Mouse (Mus musculus) spleen, adult 2 months (tissue): ENCODE results near the gene Hist1h3b. TPM values are rescaled to one million over a fixed set of nuclear protein-coding genes. Genes with fewer than 3 reads are reported as not detected.

Experiments
- DNase-seq, 2 experiments: peaks; one replicate each; pipeline versions ENCODE4 v3.0.0 to v3.0.0-alpha.2; 2012 to 2021; ENCODE audit warnings: low spot score in 2 of 2, low read depth in 1 of 2
- H3K27ac ChIP-seq: fragments of 200-500 bp; 2 replicates; pipeline ENCODE4 v1.5.1; 2012; ENCODE audit warnings: low read length, inconsistent platforms; ENCODE audit not compliant: insufficient read depth
- H3K27me3 ChIP-seq: fragments of 200-500 bp; 2 replicates; pipeline ENCODE4 v1.6.1; 2012; ENCODE audit warnings: mild to moderate bottlenecking, moderate library complexity, low read length, inconsistent platforms; ENCODE audit not compliant: control insufficient read depth, insufficient read depth
- H3K36me3 ChIP-seq: fragments of 200-500 bp; 2 replicates; pipeline ENCODE4 v1.6.1; 2012; ENCODE audit warnings: mild to moderate bottlenecking, low read length, inconsistent platforms; ENCODE audit not compliant: control insufficient read depth, insufficient read depth
- H3K4me1 ChIP-seq: fragments of 200-500 bp; 2 replicates; pipeline ENCODE4 v1.6.1; 2011; ENCODE audit warnings: inconsistent platforms; ENCODE audit not compliant: control insufficient read depth, insufficient read depth, insufficient read length
- H3K4me3 ChIP-seq: fragments of 200-500 bp; 2 replicates; pipeline ENCODE4 v1.5.1; 2011; ENCODE audit warnings: mild to moderate bottlenecking, inconsistent platforms; ENCODE audit not compliant: insufficient read depth, insufficient read length; ENCODE audit errors: extremely low read depth
- CTCF ChIP-seq: fragments of 200-500 bp; IDR thresholded peaks from 2 replicates; pipeline ENCODE4 v1.5.1; 2011; ENCODE audit warnings: mild to moderate bottlenecking, inconsistent platforms; ENCODE audit not compliant: insufficient read depth, insufficient read length, insufficient replicate concordance; ENCODE audit errors: extremely low read depth
- POLR2A ChIP-seq: fragments of 200-500 bp; IDR thresholded peaks from 2 replicates; pipeline ENCODE4 v1.6.1; 2011; ENCODE audit warnings: low read depth, low read length, inconsistent platforms
- WGBS: fragments of 180-500 bp; shearing (Covaris S2); methylation state at CpG from one replicate; pipeline ENCODE4 v1.1.7; 2018; 5-methylcytosine and 5-hydroxymethylcytosine counted together
- polyA plus RNA-seq: library from polyadenylated mRNA; depleted of rRNA; stranded (reverse); fragments of >200 nt; gene quantifications from 2 replicates; pipeline ENCODE4 v1.2.3, GENCODE M21; 2012; rRNA removed

Hist1h3b gene
- polyA plus RNA-seq, 1 experiment: 54.9 TPM

DNA sequence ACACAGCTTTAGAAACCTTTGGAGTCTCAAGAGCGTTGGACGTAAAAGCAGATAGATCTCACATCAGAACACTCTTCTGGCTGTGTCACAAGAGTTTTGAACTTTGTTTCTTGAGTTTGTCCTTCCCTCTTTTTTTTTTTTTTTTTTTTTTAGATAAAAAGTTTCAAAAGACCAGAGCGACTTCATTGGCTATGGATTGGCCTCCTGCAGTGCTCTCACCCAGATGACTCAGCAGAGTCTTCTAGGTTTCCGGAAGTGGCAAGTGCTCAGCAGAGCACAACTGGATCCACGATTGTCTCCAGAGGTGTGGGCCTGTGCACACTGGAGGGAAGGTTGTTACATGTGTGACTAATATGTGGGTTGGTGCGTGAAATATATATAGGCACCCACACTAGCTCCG lies 26.3 kb downstream of the Hist1h3b start:
- no peak overlapping the region for H3K4me3 ChIP-seq
- H3K4me1 ChIP-seq: no peaks in the 10 kb centered on the region
- TF ChIP-seq CTCF (no peak), POLR2A (no peak)
- no peaks in the 10 kb centered on the region for H3K27me3 ChIP-seq
- no peak for DNase-seq
- H3K27ac ChIP-seq: no peak overlapping the region
- H3K36me3 ChIP-seq: no peaks in the 10 kb centered on the region
- 76% methylated on average over 7 of the region's 7 CpGs for WGBS

DNA sequence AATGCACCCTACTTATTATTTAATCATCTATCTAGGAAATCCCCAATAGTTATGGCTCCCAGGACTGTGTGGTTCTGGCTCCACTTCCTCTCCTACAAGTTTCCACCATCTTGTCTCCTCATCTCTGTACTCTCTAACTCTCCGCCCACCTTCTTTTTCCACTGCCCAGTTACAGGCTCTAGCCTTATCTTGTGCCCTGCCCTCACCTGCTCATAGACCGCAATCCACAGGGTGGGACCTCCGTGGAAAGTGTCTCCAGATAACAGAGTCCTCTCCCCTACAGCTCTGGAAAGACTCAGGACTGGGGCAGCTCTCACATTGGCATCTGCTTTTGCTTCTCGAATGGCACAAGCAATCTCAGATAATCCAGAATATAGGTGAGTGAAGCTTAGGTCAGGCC lies 27.0 kb downstream of the Hist1h3b start:
- Histone ChIP-seq H3K4me3 (no peak overlapping the region), H3K27ac (no peak overlapping the region), H3K4me1 (no peaks in the 10 kb centered on the region), H3K27me3 (no peaks in the 10 kb centered on the region), H3K36me3 (no peaks in the 10 kb centered on the region)
- 77% methylated on average over 4 of the region's 4 CpGs for WGBS
- TF ChIP-seq CTCF (no peak), POLR2A (no peak)
- no peak for DNase-seq

GRCm38 (mm10) chr13:23792520-23792919 lies 40.5 kb downstream of the Hist1h3b start:
- H3K36me3 ChIP-seq: no peaks in the 10 kb centered on the region
- H3K27me3 ChIP-seq: no peaks in the 10 kb centered on the region
- WGBS: 42% methylated on average over 2 of the region's 2 CpGs
- TF ChIP-seq POLR2A (no peak), CTCF (peak; percentile 27; the same call in 1 of the 2 replicates)
- H3K4me3 ChIP-seq: no peak overlapping the region
- peak; percentile 43 to 50 for DNase-seq
- no peak overlapping the region for H3K27ac ChIP-seq
- no peaks in the 10 kb centered on the region for H3K4me1 ChIP-seq

DNA sequence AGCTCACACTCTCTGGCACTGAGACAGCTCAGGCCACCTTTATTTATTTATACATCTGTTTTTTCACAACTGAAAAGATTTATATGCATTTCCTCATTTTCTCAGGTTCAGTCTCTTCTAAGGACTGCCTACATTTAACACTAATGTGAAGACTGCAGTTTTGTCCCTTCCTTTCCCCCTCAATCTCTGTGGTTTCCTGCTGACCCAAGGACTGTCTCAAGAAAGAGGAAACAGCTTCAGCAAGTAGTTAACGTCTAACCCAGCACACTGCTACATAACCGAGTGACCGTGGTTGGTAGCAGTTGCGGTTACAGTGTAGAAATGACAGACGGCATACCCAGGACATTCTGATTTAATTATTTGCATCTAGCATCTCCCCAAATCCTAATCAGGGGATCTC lies 47.3 kb downstream of the Hist1h3b start:
- peak in 1 of 2 experiments; percentile 8 for DNase-seq
- H3K36me3 ChIP-seq: no peaks in the 10 kb centered on the region
- peaks cover 6% of the 10 kb centered on the region for H3K4me1 ChIP-seq
- no peak overlapping the region for H3K27ac ChIP-seq
- no peaks in the 10 kb centered on the region for H3K27me3 ChIP-seq
- TF ChIP-seq POLR2A (no peak), CTCF (no peak)
- no peak overlapping the region for H3K4me3 ChIP-seq
- WGBS: 13% methylated on average over 5 of the region's 5 CpGs

Other genes with a start within 250 kb of the Hist1h3b start
- gene Hist1h4h, start 221.2 kb upstream of the Hist1h3b start, polyA plus RNA-seq: 26.5 and 53.6 TPM in 2 replicates
- gene Hist1h2af, start 218.4 kb upstream of the Hist1h3b start, polyA plus RNA-seq: 733 and 772 TPM in 2 replicates
- gene Hist1h3g, start 216.8 kb upstream of the Hist1h3b start, polyA plus RNA-seq: 34.4 and 52.1 TPM in 2 replicates
- gene Hist1h2bh, start 208.9 kb upstream of the Hist1h3b start, polyA plus RNA-seq: 4.9 and 8.4 TPM in 2 replicates
- gene Hist1h3f, start 208.2 kb upstream of the Hist1h3b start, polyA plus RNA-seq: 10.2 and 16.1 TPM in 2 replicates
- gene Hist1h4f, start 200.6 kb upstream of the Hist1h3b start, polyA plus RNA-seq: 24.8 and 33.8 TPM in 2 replicates
- 0.30 and 0.39 TPM in 2 replicates for gene Hist1h1d, start 199.0 kb upstream of the Hist1h3b start, polyA plus RNA-seq
- 36.8 and 50.5 TPM in 2 replicates for gene Hist1h3e, start 189.9 kb upstream of the Hist1h3b start, polyA plus RNA-seq
- 15.5 and 23.4 TPM in 2 replicates for gene Hist1h2ae, start 181.0 kb upstream of the Hist1h3b start, polyA plus RNA-seq
- gene Hist1h2bg, start 180.9 kb upstream of the Hist1h3b start, polyA plus RNA-seq: 57.5 and 66.9 TPM in 2 replicates
- 26.2 and 28.3 TPM in 2 replicates for gene Hist1h2bf, start 178.1 kb upstream of the Hist1h3b start, polyA plus RNA-seq
- 12.2 and 23.2 TPM in 2 replicates for gene Hist1h2ad, start 177.9 kb upstream of the Hist1h3b start, polyA plus RNA-seq
- 20.9 and 27.9 TPM in 2 replicates for gene Hist1h3d, start 176.5 kb upstream of the Hist1h3b start, polyA plus RNA-seq
- gene Hist1h4d, start 170.7 kb upstream of the Hist1h3b start, polyA plus RNA-seq: 19.1 and 20.9 TPM in 2 replicates
- 2.8 and 3.8 TPM in 2 replicates for gene Hist1h2be, start 131.1 kb upstream of the Hist1h3b start, polyA plus RNA-seq
- gene Hist1h1e, start 129.7 kb upstream of the Hist1h3b start, polyA plus RNA-seq: 2.9 and 3.7 TPM in 2 replicates
- 1.2 and 2.0 TPM in 2 replicates for gene Hist1h2ac, start 68.3 kb upstream of the Hist1h3b start, polyA plus RNA-seq
- gene Hist1h2bc, start 68.1 kb upstream of the Hist1h3b start, polyA plus RNA-seq: 41.8 and 44.4 TPM in 2 replicates
- not detected in 2 replicates for gene Hist1h1t, start 56.5 kb upstream of the Hist1h3b start, polyA plus RNA-seq
- 20.0 and 33.6 TPM in 2 replicates for gene Hist1h4c, start 53.8 kb upstream of the Hist1h3b start, polyA plus RNA-seq
- 20.7 and 26.1 TPM in 2 replicates for gene Hfe, start 41.4 kb upstream of the Hist1h3b start, polyA plus RNA-seq
- gene Hist1h1c, start 13.5 kb upstream of the Hist1h3b start, polyA plus RNA-seq: 20.9 and 25.5 TPM in 2 replicates
- gene Hist1h3c, start 6.7 kb upstream of the Hist1h3b start, polyA plus RNA-seq: 35.9 and 50.3 TPM in 2 replicates
- 23.7 and 32.9 TPM in 2 replicates for gene Hist1h2bb, start 5.5 kb upstream of the Hist1h3b start, polyA plus RNA-seq
- 28.4 and 40.3 TPM in 2 replicates for gene Hist1h2ab, start 1.1 kb upstream of the Hist1h3b start, polyA plus RNA-seq
- gene Hist1h4b, start 4.7 kb downstream of the Hist1h3b start, polyA plus RNA-seq: 19.0 and 27.4 TPM in 2 replicates
- gene Hist1h4a, start 9.0 kb downstream of the Hist1h3b start, polyA plus RNA-seq: 16.1 and 29.5 TPM in 2 replicates
- gene Hist1h3a, start 10.1 kb downstream of the Hist1h3b start, polyA plus RNA-seq: 38.4 and 54.1 TPM in 2 replicates
- 1.3 and 1.5 TPM in 2 replicates for gene Hist1h1a, start 11.4 kb downstream of the Hist1h3b start, polyA plus RNA-seq
- not detected in 2 replicates for gene Trim38, start 17.6 kb downstream of the Hist1h3b start, polyA plus RNA-seq
- not detected in 2 replicates for gene Slc17a2, start 54.7 kb downstream of the Hist1h3b start, polyA plus RNA-seq
- gene Slc17a3, start 87.2 kb downstream of the Hist1h3b start, polyA plus RNA-seq: 0.06 TPM in 1 of 2 replicates, not detected in the other
- gene Slc17a1, start 115.5 kb downstream of the Hist1h3b start, polyA plus RNA-seq: 0.11 TPM in 1 of 2 replicates, not detected in the other
- gene Slc17a4, start 162.7 kb downstream of the Hist1h3b start, polyA plus RNA-seq: 0.07 and 0.13 TPM in 2 replicates
- gene Hist1h2ba, start 181.9 kb downstream of the Hist1h3b start, polyA plus RNA-seq: not detected in 2 replicates
- gene Hist1h2aa, start 182.2 kb downstream of the Hist1h3b start, polyA plus RNA-seq: not detected in 2 replicates
- gene Scgn, start 238.9 kb downstream of the Hist1h3b start, polyA plus RNA-seq: not detected in 2 replicates